Mouse (Mus musculus): ENCODE measurements at regions not wholly inside any gene's neighbourhood (a gene's known extent, or its start where the extent isn't known, plus 50 kb on each side); places are given as distances from the start of the nearest gene placed in this dataset.

DNA sequence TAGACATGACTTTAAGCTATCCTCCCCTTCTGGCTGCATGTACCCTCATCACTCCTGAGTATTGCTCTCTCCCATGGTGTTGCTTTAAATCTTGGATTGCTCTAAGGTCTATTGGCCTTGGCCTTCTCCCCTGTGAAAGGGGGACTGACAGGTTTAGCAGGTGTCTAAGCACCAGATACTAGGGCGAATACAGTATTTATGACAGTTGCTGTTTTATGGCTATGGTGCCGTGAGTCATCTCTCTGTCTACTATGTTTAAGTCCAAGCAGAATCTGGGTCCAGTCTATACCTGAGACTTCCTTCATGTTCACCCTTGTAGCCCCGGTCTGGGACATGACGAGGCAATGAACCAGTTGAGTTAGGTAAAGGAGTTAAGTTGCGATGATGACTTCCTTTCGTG, 212.3 kb upstream of the Id2 start:
- no peaks in the 10 kb centered on the region for H3K9me3 ChIP-seq
- WGBS: 93% methylated on average over 6 of the region's 6 CpGs
- H3K27me3 ChIP-seq (ENCODE audit: poor library complexity, severe bottlenecking): no peaks in the 10 kb centered on the region
- H3K36me3 ChIP-seq (replicated peaks): no peaks in the 10 kb centered on the region
- H3K27ac ChIP-seq: no peak overlapping the region
- peaks cover 16% of the 10 kb centered on the region for H3K4me1 ChIP-seq
- no peak for DNase-seq (ENCODE audit: extremely low spot score, low spot score)
- no peak overlapping the region for H3K4me3 ChIP-seq

DNA sequence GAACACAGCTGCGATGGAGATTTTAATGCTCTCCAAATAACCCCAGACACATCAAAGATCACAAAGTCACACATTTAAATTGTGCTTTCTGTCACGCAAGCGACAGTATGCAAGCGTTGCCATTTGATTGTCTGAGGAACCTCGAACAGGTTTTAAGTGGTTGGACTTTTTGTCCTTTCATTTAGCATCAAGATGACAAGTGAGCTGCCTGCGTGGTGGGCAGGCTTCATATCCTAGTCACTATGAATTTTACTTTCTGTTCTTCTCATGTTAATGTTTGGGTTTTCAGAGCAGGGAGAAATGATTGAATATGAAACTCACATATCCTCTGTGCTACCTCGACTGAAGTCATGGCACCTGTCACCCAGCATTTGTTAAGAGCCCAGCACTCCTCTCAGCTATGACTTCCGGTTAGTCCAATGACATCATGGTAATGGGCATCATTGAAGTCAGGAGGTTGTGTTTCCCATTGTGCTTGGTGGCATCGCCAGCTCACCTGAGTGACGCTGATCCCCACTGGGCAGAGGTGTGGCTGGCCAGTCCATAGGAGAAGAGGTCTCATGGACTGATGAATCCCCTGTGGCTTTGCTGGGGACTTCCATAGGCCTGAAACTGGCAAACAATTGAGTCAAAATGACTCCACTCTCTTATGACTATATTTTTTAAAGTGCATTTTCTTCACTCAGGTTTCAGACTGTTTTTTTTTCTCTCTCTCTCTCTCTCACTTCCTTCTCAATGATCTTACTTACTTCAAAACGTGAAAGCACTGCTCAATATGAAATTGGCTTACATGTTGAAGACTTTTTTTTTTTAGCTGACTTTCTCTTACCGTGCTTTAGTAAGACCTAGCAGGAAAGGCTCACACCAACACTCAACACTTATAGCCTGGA, 209.1 kb upstream of the Id2 start:
- Histone ChIP-seq H3K4me3 (no peak overlapping the region), H3K4me1 (peaks cover 26% of the 10 kb centered on the region), H3K36me3 (replicated peaks) (no peaks in the 10 kb centered on the region), H3K27me3 (ENCODE audit: poor library complexity, severe bottlenecking) (no peaks in the 10 kb centered on the region), H3K9me3 (no peaks in the 10 kb centered on the region), H3K27ac (no peak overlapping the region)
- WGBS: 90% methylated on average over 12 of the region's 12 CpGs
- no peak for DNase-seq (ENCODE audit: extremely low spot score, low spot score)

DNA sequence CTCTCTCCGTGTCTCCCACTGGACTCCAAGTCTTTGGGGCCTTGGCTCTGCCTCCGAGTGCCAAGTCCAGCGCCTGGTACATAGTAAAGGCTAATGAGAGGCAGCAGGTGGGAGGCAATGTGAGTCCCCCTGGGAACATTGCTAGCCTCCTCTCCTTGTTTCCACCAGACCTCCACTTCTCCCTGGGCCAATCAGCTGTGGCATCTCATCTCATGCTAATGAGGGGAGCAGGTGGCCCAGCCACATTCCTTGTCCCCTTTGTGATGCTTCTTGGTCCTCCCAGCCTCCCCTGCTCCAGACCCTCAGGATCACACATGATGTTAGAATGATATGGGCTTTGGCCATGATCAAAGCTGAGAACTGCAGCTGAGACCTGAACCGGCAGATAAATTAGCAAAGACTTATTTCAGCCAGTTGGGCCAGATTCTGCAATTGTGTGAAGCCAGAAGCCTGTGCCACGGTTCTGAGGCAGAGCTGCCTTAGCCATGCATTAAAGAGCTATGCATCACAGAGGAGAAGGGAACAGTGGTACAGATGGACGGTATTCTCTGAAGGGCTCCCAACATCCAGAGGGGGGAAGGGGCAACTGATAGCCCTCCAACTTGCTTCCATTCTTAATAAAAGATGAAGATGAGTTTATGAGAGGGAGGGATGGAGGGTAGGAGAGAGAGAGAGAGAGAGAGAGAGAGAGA, 208.0 kb upstream of the Id2 start:
- 69% methylated on average over 6 of the region's 6 CpGs for WGBS
- peak overlapping the region; percentile 51 for H3K27ac ChIP-seq
- DNase-seq (ENCODE audit: extremely low spot score, low spot score): no peak
- no peaks in the 10 kb centered on the region for H3K27me3 ChIP-seq (ENCODE audit: poor library complexity, severe bottlenecking)
- no peaks in the 10 kb centered on the region for H3K36me3 ChIP-seq (replicated peaks)
- no peak overlapping the region for H3K4me3 ChIP-seq
- H3K4me1 ChIP-seq: peaks cover 23% of the 10 kb centered on the region
- no peaks in the 10 kb centered on the region for H3K9me3 ChIP-seq

DNA sequence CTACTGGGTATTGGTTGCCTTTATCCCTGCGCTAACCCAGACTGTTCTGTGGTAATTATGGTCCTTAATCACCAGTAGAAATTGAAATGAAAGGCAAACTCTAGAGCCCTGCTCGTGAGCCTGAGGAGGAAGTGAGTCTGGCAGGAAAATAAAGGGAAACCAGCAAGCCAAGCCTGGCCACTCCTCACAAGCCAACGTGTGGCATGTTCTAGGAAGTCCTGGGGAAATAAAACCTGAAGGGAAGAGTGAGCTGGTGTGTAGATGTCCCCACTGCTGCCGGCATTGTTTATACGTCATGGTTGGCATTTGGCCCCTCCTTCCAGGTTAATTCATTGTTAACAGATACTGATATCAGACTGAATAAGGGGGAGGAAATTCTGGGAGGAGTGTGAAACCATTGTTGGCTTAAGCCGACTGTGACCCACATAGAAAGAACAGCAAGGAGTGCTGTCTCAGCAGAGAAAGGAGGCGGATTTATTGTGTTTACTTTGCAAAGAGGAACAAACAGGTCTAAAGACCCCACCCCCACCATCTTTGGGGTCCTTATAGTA, 206.6 kb upstream of the Id2 start:
- WGBS: 58% methylated on average over 7 of the region's 7 CpGs
- H3K27me3 ChIP-seq (ENCODE audit: poor library complexity, severe bottlenecking): no peaks in the 10 kb centered on the region
- H3K4me1 ChIP-seq: peaks cover 27% of the 10 kb centered on the region
- H3K36me3 ChIP-seq (replicated peaks): no peaks in the 10 kb centered on the region
- no peaks in the 10 kb centered on the region for H3K9me3 ChIP-seq
- DNase-seq (ENCODE audit: extremely low spot score, low spot score): no peak
- H3K4me3 ChIP-seq: no peak overlapping the region
- no peak overlapping the region for H3K27ac ChIP-seq

DNA sequence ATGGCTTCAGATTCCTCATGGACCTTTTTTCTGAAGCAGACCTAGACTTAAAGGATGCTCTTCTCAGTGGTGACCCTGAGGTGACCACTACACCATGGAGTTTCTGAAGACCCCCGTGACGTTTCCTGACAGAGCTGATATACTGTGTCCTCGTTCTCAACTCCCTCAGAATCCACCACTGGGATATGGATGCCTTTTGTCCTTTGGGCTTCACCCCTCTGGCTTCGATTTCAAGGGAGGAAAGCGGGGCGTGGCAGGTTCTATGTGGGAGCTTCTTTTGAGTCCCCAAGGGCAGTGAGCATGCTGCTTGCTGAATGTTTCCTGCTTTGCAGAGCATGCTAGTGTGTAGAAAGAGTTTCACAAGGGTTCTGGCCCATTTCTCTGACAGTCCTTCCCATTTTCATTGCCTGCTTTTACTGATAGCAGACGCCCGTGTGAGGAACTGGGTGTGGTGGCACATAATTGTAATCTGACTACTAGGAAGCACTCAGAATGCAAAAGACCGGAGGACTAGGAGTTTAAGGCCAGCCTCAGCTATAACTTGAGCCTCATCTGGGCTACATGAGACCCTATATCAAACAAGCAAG, 204.0 kb upstream of the Id2 start:
- 80% methylated on average over 9 of the region's 9 CpGs for WGBS
- no peaks in the 10 kb centered on the region for H3K9me3 ChIP-seq
- no peaks in the 10 kb centered on the region for H3K27me3 ChIP-seq (ENCODE audit: poor library complexity, severe bottlenecking)
- H3K27ac ChIP-seq: no peak overlapping the region
- H3K4me3 ChIP-seq: no peak overlapping the region
- no peaks in the 10 kb centered on the region for H3K36me3 ChIP-seq (replicated peaks)
- H3K4me1 ChIP-seq: peaks cover 27% of the 10 kb centered on the region
- no peak for DNase-seq (ENCODE audit: extremely low spot score, low spot score)

DNA sequence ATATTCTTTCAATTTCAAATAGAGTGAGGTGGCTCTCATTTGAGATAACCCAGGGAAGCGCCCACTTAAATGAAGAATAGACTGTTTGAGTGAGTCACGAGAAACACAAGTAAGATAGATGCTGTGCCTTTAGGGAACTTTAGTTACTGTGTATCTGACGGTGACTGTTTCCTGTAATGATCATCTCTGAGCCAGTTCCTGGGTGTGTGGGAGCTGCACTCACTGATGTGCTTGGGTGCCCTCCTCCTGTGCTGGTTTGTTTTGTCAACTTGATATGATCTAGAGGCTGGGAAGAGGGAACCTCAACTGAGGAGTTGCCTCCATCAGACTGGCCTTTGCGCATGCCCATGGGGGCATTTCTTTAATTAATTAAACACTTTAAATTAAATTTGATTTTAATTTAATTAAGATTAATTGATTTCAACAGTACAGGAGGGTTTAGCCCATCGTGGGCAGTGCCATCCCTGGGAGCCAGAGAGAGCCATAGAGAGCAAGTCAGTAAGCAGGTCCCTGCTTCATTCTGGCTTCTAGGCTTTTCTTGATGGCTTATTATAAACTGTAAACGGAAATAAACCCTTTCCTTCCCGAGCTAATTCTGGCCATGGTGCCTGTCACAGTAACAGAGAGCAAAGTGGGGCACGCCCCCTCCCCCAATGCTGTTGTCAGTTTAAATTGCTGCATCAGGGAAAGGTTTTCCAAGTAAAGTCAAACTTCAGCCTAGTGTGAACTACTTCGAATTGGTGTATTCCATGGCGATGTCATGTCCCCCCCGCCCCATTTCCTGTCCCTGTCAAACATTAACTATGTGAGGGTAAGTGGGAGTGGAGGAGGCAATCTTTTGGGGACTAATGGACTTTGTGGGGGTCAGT, 202.9 kb upstream of the Id2 start:
- no peaks in the 10 kb centered on the region for H3K27me3 ChIP-seq (ENCODE audit: poor library complexity, severe bottlenecking)
- H3K9me3 ChIP-seq: no peaks in the 10 kb centered on the region
- 78% methylated on average over 11 of the region's 11 CpGs for WGBS
- H3K27ac ChIP-seq: no peak overlapping the region
- H3K36me3 ChIP-seq (replicated peaks): no peaks in the 10 kb centered on the region
- no peak overlapping the region for H3K4me3 ChIP-seq
- peaks cover 24% of the 10 kb centered on the region for H3K4me1 ChIP-seq
- no peak for DNase-seq (ENCODE audit: extremely low spot score, low spot score)

DNA sequence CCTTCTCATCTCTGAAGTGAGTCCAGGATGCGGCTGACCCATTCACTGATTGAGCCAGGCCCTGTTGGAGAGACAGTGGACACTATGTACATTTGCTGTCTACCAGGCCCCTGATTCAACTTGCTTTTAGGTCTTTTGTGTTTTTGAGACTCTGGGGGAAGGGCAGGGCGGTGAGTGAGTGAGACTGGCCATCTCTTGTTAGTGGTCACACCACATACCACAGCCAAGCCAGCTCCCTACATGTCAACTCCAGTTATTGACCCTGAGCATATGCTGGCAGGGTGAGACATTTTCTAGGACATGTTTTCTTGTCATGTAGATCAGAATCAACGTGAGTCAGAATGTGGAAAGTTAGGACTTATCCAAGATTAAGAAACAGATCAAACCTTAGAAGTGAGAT, 201.8 kb upstream of the Id2 start:
- H3K9me3 ChIP-seq: no peaks in the 10 kb centered on the region
- H3K27me3 ChIP-seq (ENCODE audit: poor library complexity, severe bottlenecking): no peaks in the 10 kb centered on the region
- H3K27ac ChIP-seq: no peak overlapping the region
- WGBS: 88% methylated on average over 3 of the region's 3 CpGs
- DNase-seq (ENCODE audit: extremely low spot score, low spot score): no peak
- peaks cover 24% of the 10 kb centered on the region for H3K4me1 ChIP-seq
- no peaks in the 10 kb centered on the region for H3K36me3 ChIP-seq (replicated peaks)
- no peak overlapping the region for H3K4me3 ChIP-seq

DNA sequence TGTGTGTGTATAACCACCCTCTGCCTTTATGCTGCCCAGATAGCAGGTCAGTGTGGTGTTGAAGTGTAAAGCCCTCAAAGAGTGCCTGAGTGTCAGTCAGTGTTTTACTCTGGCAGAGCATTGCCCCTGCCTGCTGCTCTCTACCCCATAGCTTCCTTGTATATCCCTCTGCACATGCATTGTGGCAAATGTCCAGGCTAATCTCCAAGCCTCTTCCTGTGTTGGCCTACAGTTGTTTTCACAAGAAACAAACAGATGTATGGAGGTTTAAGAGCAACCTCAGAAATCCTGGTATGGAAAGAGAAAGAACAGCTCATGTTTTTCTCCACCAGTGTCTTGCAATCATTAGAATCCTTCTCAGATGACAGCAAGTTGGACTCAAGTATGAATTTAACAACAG, 201.0 kb upstream of the Id2 start:
- DNase-seq (ENCODE audit: extremely low spot score, low spot score): no peak
- no peak overlapping the region for H3K4me3 ChIP-seq
- no peak overlapping the region for H3K27ac ChIP-seq
- no peaks in the 10 kb centered on the region for H3K27me3 ChIP-seq (ENCODE audit: poor library complexity, severe bottlenecking)
- H3K36me3 ChIP-seq (replicated peaks): no peaks in the 10 kb centered on the region
- H3K4me1 ChIP-seq: peaks cover 25% of the 10 kb centered on the region
- no peaks in the 10 kb centered on the region for H3K9me3 ChIP-seq

DNA sequence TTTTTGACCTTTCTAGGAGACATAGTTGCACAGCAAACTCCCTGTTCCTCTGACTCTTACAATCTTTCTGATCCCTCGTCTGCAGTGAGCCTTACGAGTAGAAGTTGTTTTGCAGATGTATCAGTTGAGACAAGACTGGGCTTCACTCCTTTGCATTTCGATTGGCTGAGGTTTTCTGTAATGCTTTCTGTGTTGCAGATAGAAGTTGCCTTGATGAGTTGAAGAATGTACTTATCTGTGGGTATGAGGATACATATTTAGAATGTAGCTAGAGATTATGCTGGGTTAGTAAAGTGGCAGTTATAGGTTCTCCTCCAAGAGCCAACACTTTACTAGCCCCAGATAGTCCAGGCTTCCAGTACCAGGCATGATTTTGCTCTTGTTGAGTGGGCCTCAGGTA, 199.7 kb upstream of the Id2 start:
- H3K9me3 ChIP-seq: no peaks in the 10 kb centered on the region
- H3K27me3 ChIP-seq (ENCODE audit: poor library complexity, severe bottlenecking): no peaks in the 10 kb centered on the region
- H3K36me3 ChIP-seq (replicated peaks): no peaks in the 10 kb centered on the region
- 90% methylated on average over 3 of the region's 3 CpGs for WGBS
- no peak for DNase-seq (ENCODE audit: extremely low spot score, low spot score)
- peaks cover 25% of the 10 kb centered on the region for H3K4me1 ChIP-seq
- H3K4me3 ChIP-seq: no peak overlapping the region
- no peak overlapping the region for H3K27ac ChIP-seq

DNA sequence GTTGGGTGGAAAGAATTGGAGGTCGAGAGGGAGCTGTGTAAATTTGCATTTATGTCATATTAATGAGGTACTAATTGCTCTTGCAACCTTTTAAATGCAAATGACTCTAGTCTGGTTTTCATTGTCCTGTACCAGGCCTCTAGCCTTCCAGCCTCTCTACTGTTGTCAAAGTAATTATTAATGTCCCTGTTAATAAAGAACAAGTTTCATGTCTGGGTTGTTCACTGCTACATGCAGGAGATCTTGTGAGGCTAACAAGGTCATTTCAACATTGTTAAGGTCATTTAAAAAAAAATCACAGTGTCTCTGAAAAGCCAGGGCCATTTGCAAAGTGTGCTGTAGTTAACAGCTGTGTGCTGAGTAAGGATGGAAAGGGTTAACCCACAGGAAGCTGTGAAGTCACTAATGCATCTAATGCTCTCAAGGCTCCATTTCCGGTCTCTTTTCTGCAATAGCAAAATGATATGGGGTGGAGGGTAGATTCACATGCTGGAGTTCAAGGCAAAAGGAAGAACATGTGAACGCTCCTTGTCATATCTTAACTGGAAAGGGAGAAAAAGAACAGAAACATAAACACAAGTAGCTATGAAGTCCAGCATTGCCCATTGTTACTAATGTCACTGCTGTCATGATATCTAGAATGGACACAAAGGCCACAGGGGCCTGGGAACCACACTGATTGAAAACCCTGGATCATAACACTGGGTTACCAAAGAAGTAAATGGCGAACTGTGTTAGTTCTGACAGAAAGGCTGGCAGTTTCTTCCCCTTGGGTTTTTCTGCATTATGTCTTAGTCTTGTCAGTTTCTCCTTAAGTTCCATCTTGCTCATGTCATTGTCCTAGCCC, 197.5 kb upstream of the Id2 start:
- WGBS: 65% methylated on average over 4 of the region's 4 CpGs
- H3K27me3 ChIP-seq (ENCODE audit: poor library complexity, severe bottlenecking): no peaks in the 10 kb centered on the region
- peaks cover 18% of the 10 kb centered on the region for H3K4me1 ChIP-seq
- H3K27ac ChIP-seq: 0 out of 2 replicates have a peak overlapping the region, but pooled peaks have one; percentile 56
- DNase-seq (ENCODE audit: extremely low spot score, low spot score): no peak
- no peaks in the 10 kb centered on the region for H3K9me3 ChIP-seq
- no peaks in the 10 kb centered on the region for H3K36me3 ChIP-seq (replicated peaks)
- H3K4me3 ChIP-seq: no peak overlapping the region

DNA sequence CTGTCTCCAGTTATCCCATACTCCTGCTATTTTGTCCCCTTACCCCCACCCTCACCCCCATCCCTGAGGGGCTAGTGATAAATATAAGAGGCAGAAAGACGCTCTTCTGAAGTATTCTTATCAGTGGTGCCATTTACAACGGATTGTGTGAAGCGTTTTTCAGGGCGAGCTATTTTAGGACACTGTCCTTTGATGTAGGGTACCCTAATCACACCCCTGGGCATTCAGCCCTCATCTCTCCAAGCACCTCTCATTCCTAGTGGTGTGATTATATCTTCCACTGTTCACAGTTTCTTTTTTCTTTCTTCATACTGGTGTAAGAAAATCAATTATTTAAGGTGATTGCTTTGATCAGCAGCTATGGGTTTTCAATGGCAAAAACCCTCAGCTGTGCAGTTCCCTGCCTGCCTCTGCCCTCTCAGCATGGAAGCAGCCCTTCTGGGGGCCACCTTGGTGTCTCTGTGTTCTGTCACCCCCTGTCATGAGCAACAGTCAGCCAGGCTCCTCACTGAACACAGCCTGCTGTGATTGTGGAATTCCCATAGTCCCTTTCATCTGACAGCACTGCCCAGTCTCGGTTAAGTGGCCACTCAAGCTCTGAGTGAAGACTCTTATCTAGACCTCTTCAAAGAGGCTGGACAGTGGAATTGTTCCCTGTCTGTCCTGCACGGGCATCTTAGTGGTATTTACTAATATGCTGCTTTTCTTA, 196.7 kb upstream of the Id2 start:
- Histone ChIP-seq H3K4me3 (no peak overlapping the region), H3K27me3 (ENCODE audit: poor library complexity, severe bottlenecking) (no peaks in the 10 kb centered on the region), H3K36me3 (replicated peaks) (no peaks in the 10 kb centered on the region), H3K4me1 (peaks cover 18% of the 10 kb centered on the region), H3K27ac (peak overlapping the region; percentile 56; the same call in 1 of the 2 replicates), H3K9me3 (no peaks in the 10 kb centered on the region)
- no peak for DNase-seq (ENCODE audit: extremely low spot score, low spot score)
- WGBS: 57% methylated on average over 6 of the region's 6 CpGs

All from forebrain, embryonic 10.5 days (tissue).